Mouse (Mus musculus): ENCODE measurements at regions not wholly inside any gene's neighbourhood (a gene's known extent, or its start where the extent isn't known, plus 50 kb on each side); places are given as distances from the start of the nearest gene placed in this dataset.

- no peak for DNase-seq (ENCODE audit: low spot score in 2 of 2)
Observed at GRCm38 (mm10) chr2:48617141-48617699, 196.7 kb upstream of the Acvr2a start.

- DNase-seq (ENCODE audit: low spot score in 2 of 2) = no peak
Observed at GRCm38 (mm10) chr2:48619042-48619441, 194.9 kb upstream of the Acvr2a start.

GRCm38 (mm10) chr2:48620815-48621214 lies 193.1 kb upstream of the Acvr2a start:
- no peak for DNase-seq (ENCODE audit: low spot score in 2 of 2)

GRCm38 (mm10) chr2:48622316-48622715 lies 191.6 kb upstream of the Acvr2a start:
- DNase-seq (ENCODE audit: low spot score in 2 of 2) = no peak

- DNase-seq (ENCODE audit: low spot score in 2 of 2) = no peak
Observed at GRCm38 (mm10) chr2:48624040-48624439, 189.9 kb upstream of the Acvr2a start.

GRCm38 (mm10) chr2:48624461-48624860 lies 189.4 kb upstream of the Acvr2a start:
- no peak for DNase-seq (ENCODE audit: low spot score in 2 of 2)

- no peak for DNase-seq (ENCODE audit: low spot score in 2 of 2)
Observed at GRCm38 (mm10) chr2:48627011-48627410, 186.9 kb upstream of the Acvr2a start.

- no peak for DNase-seq (ENCODE audit: low spot score in 2 of 2)
Observed at GRCm38 (mm10) chr2:48629106-48630050, 184.5 kb upstream of the Acvr2a start.

- no peak for DNase-seq (ENCODE audit: low spot score in 2 of 2)
Observed at GRCm38 (mm10) chr2:48634456-48635174, 179.3 kb upstream of the Acvr2a start.

- DNase-seq (ENCODE audit: low spot score in 2 of 2) = no peak
Observed at GRCm38 (mm10) chr2:48636108-48636507, 177.8 kb upstream of the Acvr2a start.

GRCm38 (mm10) chr2:48644114-48644513 lies 169.8 kb upstream of the Acvr2a start:
- DNase-seq (ENCODE audit: low spot score in 2 of 2) = no peak

- DNase-seq (ENCODE audit: low spot score in 2 of 2) = no peak
Observed at GRCm38 (mm10) chr2:48650281-48650680, 163.6 kb upstream of the Acvr2a start.

GRCm38 (mm10) chr2:48661222-48661621 lies 152.7 kb upstream of the Acvr2a start:
- no peak for DNase-seq (ENCODE audit: low spot score in 2 of 2)

- DNase-seq (ENCODE audit: low spot score in 2 of 2) = no peak
Observed at GRCm38 (mm10) chr2:48665103-48665502, 148.8 kb upstream of the Acvr2a start.

- DNase-seq (ENCODE audit: low spot score in 2 of 2) = no peak
Observed at GRCm38 (mm10) chr2:48689098-48689497, 124.8 kb upstream of the Acvr2a start.

GRCm38 (mm10) chr2:48694509-48694908 lies 119.4 kb upstream of the Acvr2a start:
- DNase-seq (ENCODE audit: low spot score in 2 of 2) = no peak

GRCm38 (mm10) chr2:48700886-48701285 lies 113.0 kb upstream of the Acvr2a start:
- no peak for DNase-seq (ENCODE audit: low spot score in 2 of 2)

GRCm38 (mm10) chr2:48705103-48705804 lies 108.7 kb upstream of the Acvr2a start:
- no peak for DNase-seq (ENCODE audit: low spot score in 2 of 2)

GRCm38 (mm10) chr2:48705805-48706150 lies 108.1 kb upstream of the Acvr2a start:
- no peak for DNase-seq (ENCODE audit: low spot score in 2 of 2)

GRCm38 (mm10) chr2:48706188-48706587 lies 107.7 kb upstream of the Acvr2a start:
- DNase-seq (ENCODE audit: low spot score in 2 of 2) = no peak

- no peak for DNase-seq (ENCODE audit: low spot score in 2 of 2)
Observed at GRCm38 (mm10) chr2:48716206-48716605, 97.7 kb upstream of the Acvr2a start.

All from gastrocnemius, postnatal 4 days (tissue).